Comparison of ENCODE assay signal across 12 mouse cellular contexts in genomic region chr16:97098508-97098907, GRCm38 (mm10).
DNase-seq lines count a peak whose midpoint lies in the region; ATAC-seq lines count a peak whose summit lies in the region.
"Had no signal": no experiment of that assay in that cellular context is flagged by ENCODE, and none has a peak within 500 bp of the region (broad histone marks: within the 10 kb centered on the region; RNA-seq: fewer than 3 reads in every experiment).

No protein-coding gene starts in this region.

- WGBS in hindbrain, embryonic 16.5 days = 39% methylated on average over 5 of the region's 5 CpGs
- 19% methylated on average over 5 of the region's 5 CpGs for WGBS in neural tube, embryonic 13.5 days

- no peak overlapping the region for H3K9ac ChIP-seq in hindbrain, embryonic 16.5 days (ENCODE audit: low read depth, low read length)
- no peak overlapping the region for H3K9ac ChIP-seq in neural tube, embryonic 13.5 days
- H3K9ac ChIP-seq: liver, embryonic 13.5 days had no signal

- peaks cover 19% of the 10 kb centered on the region for H3K4me1 ChIP-seq in hindbrain, embryonic 16.5 days (ENCODE audit: control insufficient read depth, insufficient read depth, low read depth, low read length)
- peaks cover 36% of the 10 kb centered on the region for H3K4me1 ChIP-seq in neural tube, embryonic 13.5 days (replicated peaks)
- H3K4me1 ChIP-seq: liver, embryonic 13.5 days had no signal

- no peaks in the 10 kb centered on the region for H3K9me3 ChIP-seq in hindbrain, embryonic 16.5 days (ENCODE audit: control insufficient read depth, low read length)
- no peaks in the 10 kb centered on the region for H3K9me3 ChIP-seq in neural tube, embryonic 13.5 days
- H3K9me3 ChIP-seq: liver, embryonic 13.5 days had no signal

- H3K4me3 ChIP-seq in hindbrain, embryonic 16.5 days (ENCODE audit: low read length) = no peak overlapping the region
- H3K4me3 ChIP-seq in neural tube, embryonic 13.5 days = no peak overlapping the region
- H3K4me3 ChIP-seq: liver, embryonic 13.5 days had no signal

- DNase-seq in layer of hippocampus, adult 9-11 months = peak; percentile 41
- DNase-seq in layer of hippocampus, adult 8-10 months (ENCODE audit: low spot score in 2 of 2) = no peak
- DNase-seq in embryo, embryonic 9.5 days (ENCODE audit: extremely low spot score) = peak; percentile 2
- DNase-seq in thymus, postnatal 10 days (ENCODE audit: low spot score in 2 of 2) = no peak
- no peak for DNase-seq in B cell, adult 2 months
- DNase-seq in lung, postnatal 36 days = no peak
- DNase-seq: gastrocnemius, postnatal 25 days; kidney, postnatal 36 days; liver, embryonic 13.5 days had no signal

- H3K27me3 ChIP-seq in hindbrain, embryonic 16.5 days (replicated peaks; ENCODE audit: control insufficient read depth, insufficient read depth, low read length) = no peaks in the 10 kb centered on the region
- H3K27me3 ChIP-seq in neural tube, embryonic 13.5 days = no peaks in the 10 kb centered on the region
- H3K27me3 ChIP-seq: liver, embryonic 13.5 days had no signal

- ATAC-seq in hindbrain, embryonic 16.5 days = peak; percentile 69
- peak; percentile 88 for ATAC-seq in neural tube, embryonic 13.5 days (ENCODE audit: low read depth)

- no peak overlapping the region for H3K4me2 ChIP-seq in hindbrain, embryonic 16.5 days (ENCODE audit: low read length)
- H3K4me2 ChIP-seq in neural tube, embryonic 13.5 days = no peak overlapping the region
- H3K4me2 ChIP-seq: liver, embryonic 13.5 days had no signal

- no peak overlapping the region; the same call in 1 of the 2 replicates for H3K27ac ChIP-seq in hindbrain, embryonic 16.5 days (ENCODE audit: low read depth, low read length)
- H3K27ac ChIP-seq in neural tube, embryonic 13.5 days (replicated peaks) = peak overlapping the region; percentile 73
- H3K27ac ChIP-seq: liver, embryonic 13.5 days; stomach, postnatal 0 days had no signal

- H3K36me3 ChIP-seq in hindbrain, embryonic 16.5 days (ENCODE audit: control insufficient read depth, insufficient read depth, low read length) = no peaks in the 10 kb centered on the region
- no peaks in the 10 kb centered on the region for H3K36me3 ChIP-seq in neural tube, embryonic 13.5 days
- H3K36me3 ChIP-seq: liver, embryonic 13.5 days had no signal

Comparison
In these comparisons a context has a peak if more than half of its experiments do, and no peak if none do; other contexts are left out.
1. DNase-seq: peak in layer of hippocampus, adult 9-11 months (single experiment) and embryo, embryonic 9.5 days (single experiment); none in layer of hippocampus, adult 8-10 months (0 of 2), thymus, postnatal 10 days (0 of 2), B cell, adult 2 months (0 of 2) and lung, postnatal 36 days (single experiment).